Mouse (Mus musculus): ENCODE data around the gene Arap1. TPM values are rescaled to one million over a fixed set of nuclear protein-coding genes. Genes with fewer than 3 reads are reported as not detected.

Arap1 gene
- polyA plus RNA-seq, 1 experiment from 2014 or later, result 31.2 TPM

DNA sequence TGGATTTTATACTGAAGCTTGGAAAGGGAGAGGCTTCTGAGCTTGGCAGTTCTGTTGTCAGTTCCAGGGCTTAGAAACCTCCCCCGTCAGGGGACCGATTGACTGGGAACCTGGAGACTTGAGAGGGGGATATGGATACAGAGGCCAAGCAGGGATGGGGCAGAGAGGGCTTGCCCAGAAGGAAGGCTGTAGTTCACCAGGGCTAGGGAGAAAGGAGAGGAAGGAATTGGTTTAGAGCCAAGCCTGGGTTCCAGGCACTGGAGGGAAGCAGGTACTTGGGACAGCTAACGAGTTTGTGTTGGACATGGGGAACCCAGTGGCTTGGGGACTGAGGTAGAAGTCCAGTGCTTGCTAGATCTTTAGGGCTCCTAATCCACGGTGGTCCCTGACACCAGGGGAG is 18.3 kb upstream of the Arap1 start:
- no peak for TF ChIP-seq CTCF (IDR thresholded peaks at IDR 0.05; ENCODE audit: low read depth)
- WGBS, result 65% methylated on average over 4 of the region's 4 CpGs
- no peak overlapping the region for H3K9ac ChIP-seq (ENCODE audit: low read depth, low read length)
- no peak overlapping the region for H3K4me3 ChIP-seq (ENCODE audit: low read depth, low read length)
- H3K9me3 ChIP-seq (ENCODE audit: control insufficient read depth), result no peaks in the 10 kb centered on the region
- peaks cover 10% of the 10 kb centered on the region; the same call in 1 of the 2 replicates for H3K4me1 ChIP-seq (replicated peaks; ENCODE audit: control insufficient read depth, insufficient read depth, low read length)
- H3K36me3 ChIP-seq (ENCODE audit: control insufficient read depth, insufficient read depth), result peaks cover 8% of the 10 kb centered on the region; the same call in 1 of the 2 replicates
- H3K27ac ChIP-seq (ENCODE audit: low read depth, low read length), result no peak overlapping the region
- no peak overlapping the region for H3K4me2 ChIP-seq (replicated peaks; ENCODE audit: low read depth)
- H3K27me3 ChIP-seq (replicated peaks; ENCODE audit: control insufficient read depth, insufficient read depth, low read length), result no peaks in the 10 kb centered on the region
- no peak for ATAC-seq

DNA sequence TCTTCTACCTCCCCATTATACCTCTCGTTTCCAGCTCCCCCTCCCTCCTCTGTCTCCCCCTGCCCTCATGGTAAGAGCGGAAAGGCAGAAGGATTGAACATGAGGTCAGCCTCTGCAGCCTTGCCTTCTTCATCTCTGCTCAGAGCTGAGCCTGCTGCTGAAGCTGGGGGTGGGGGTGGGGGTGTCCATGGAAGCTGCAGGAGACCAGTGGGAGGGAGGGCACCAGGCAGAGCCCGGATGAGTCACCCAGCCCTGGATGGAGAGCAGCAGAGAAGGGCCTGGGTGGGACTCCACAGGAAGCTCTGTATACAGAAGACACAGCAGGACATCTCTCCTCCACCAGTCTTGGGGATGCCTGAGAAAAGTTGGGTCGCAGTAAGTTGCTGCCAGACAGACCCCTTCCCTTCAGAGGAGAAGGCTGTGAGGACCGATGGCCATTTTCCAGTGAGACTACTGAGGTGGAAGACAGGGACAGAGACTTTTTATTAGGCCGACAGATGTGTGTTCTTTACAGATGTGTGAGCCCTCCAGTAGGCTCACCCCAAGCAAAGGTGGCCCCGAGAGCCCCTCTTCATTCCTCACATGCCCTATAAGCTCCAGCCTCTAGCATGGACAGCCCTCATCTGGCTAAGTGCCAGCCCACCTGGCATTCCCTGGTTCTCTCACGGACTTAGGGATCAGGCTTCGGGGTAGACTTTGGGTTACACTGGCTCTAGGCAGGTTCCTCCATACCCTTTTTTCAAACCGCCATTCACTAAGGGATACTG is 17.6 kb upstream of the Arap1 start:
- 72% methylated on average over 10 of the region's 10 CpGs for WGBS
- Histone ChIP-seq H3K27me3 (replicated peaks; ENCODE audit: control insufficient read depth, insufficient read depth, low read length) (no peaks in the 10 kb centered on the region), H3K27ac (ENCODE audit: low read depth, low read length) (no peak overlapping the region), H3K9ac (ENCODE audit: low read depth, low read length) (no peak overlapping the region), H3K9me3 (ENCODE audit: control insufficient read depth) (no peaks in the 10 kb centered on the region), H3K4me3 (ENCODE audit: low read depth, low read length) (no peak overlapping the region), H3K4me1 (replicated peaks; ENCODE audit: control insufficient read depth, insufficient read depth, low read length) (peaks cover 10% of the 10 kb centered on the region; the same call in 1 of the 2 replicates), H3K36me3 (ENCODE audit: control insufficient read depth, insufficient read depth) (peaks cover 7% of the 10 kb centered on the region; the same call in 1 of the 2 replicates), H3K4me2 (replicated peaks; ENCODE audit: low read depth) (no peak overlapping the region)
- no peak for TF ChIP-seq CTCF (IDR thresholded peaks at IDR 0.05; ENCODE audit: low read depth)
- ATAC-seq, result no peak

DNA sequence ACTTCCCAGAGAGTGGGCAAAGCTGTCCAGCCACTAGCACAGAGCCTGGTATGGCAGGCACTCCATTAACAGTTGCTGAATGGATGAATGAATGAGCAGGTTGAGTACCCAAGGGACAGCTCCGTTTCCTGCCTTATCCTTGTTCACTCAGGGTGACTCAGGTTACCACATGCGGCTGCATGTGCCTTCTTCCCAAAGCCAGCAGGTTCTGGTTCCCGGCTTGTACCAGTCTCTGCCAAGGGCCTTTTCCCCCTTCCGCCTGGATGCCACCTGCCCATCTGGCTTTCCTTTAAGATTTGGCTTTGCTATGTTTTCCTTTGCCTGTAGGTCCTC is 17.1 kb upstream of the Arap1 start:
- H3K4me2 ChIP-seq (replicated peaks; ENCODE audit: low read depth), result no peak overlapping the region
- H3K9ac ChIP-seq (ENCODE audit: low read depth, low read length), result no peak overlapping the region
- no peak overlapping the region for H3K27ac ChIP-seq (ENCODE audit: low read depth, low read length)
- H3K27me3 ChIP-seq (replicated peaks; ENCODE audit: control insufficient read depth, insufficient read depth, low read length), result no peaks in the 10 kb centered on the region
- H3K4me1 ChIP-seq (replicated peaks; ENCODE audit: control insufficient read depth, insufficient read depth, low read length), result 0 out of 2 replicates have a peak, but pooled peaks cover 6% of the 10 kb centered on the region
- ATAC-seq, result no peak
- H3K9me3 ChIP-seq (ENCODE audit: control insufficient read depth), result no peaks in the 10 kb centered on the region
- WGBS, result 86% methylated on average over 4 of the region's 4 CpGs
- no peak for TF ChIP-seq CTCF (IDR thresholded peaks at IDR 0.05; ENCODE audit: low read depth)
- H3K4me3 ChIP-seq (ENCODE audit: low read depth, low read length), result no peak overlapping the region
- H3K36me3 ChIP-seq (ENCODE audit: control insufficient read depth, insufficient read depth), result peaks cover 3% of the 10 kb centered on the region; the same call in 1 of the 2 replicates

DNA sequence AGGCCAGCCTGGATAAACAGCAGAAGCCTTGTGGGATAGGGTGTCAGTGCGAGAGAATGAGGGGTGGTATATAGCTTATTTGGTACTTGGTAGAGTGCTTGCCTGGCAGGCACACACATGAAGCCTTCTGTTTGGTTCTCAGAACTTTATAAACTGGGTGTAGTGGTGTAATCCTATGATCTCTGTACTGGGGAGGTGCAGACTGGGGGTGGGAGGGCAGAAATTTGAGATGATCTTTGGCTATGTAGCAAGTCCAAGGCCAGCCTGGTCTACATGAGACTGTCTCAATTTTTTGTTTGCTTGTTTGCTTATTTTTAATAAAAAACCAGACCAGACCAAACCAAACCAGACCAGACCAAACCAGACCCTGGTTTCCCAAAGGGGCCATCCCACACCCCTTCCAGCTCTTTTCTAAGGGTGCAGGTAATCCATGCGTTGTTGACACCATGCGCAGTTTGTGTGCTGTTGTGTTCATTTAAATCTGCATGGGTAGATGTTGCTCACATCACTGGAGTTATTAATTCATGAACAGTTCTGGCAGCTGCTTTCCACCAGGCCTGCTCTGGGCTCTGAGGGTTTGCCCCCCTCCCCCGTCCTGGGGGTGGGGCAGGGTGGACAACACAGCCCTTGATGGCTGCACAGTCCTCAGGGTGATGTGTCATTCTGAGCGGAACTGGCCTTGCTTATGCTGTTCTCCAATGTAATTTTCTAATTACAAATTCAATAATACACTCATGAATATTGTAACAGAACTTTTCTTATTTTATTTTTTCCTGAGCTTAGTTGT is 15.6 kb upstream of the Arap1 start:
- no peak for ATAC-seq
- no peak overlapping the region for H3K4me3 ChIP-seq (ENCODE audit: low read depth, low read length)
- H3K36me3 ChIP-seq (ENCODE audit: control insufficient read depth, insufficient read depth), result peaks cover 3% of the 10 kb centered on the region; the same call in 1 of the 2 replicates
- no peaks in the 10 kb centered on the region for H3K9me3 ChIP-seq (ENCODE audit: control insufficient read depth)
- H3K9ac ChIP-seq (ENCODE audit: low read depth, low read length), result no peak overlapping the region
- no peak overlapping the region for H3K27ac ChIP-seq (ENCODE audit: low read depth, low read length)
- no peak overlapping the region for H3K4me2 ChIP-seq (replicated peaks; ENCODE audit: low read depth)
- TF ChIP-seq CTCF (IDR thresholded peaks at IDR 0.05; ENCODE audit: low read depth), result no peak
- 83% methylated on average over 5 of the region's 5 CpGs for WGBS
- no peaks in the 10 kb centered on the region for H3K27me3 ChIP-seq (replicated peaks; ENCODE audit: control insufficient read depth, insufficient read depth, low read length)
- no peaks in the 10 kb centered on the region for H3K4me1 ChIP-seq (replicated peaks; ENCODE audit: control insufficient read depth, insufficient read depth, low read length)

DNA sequence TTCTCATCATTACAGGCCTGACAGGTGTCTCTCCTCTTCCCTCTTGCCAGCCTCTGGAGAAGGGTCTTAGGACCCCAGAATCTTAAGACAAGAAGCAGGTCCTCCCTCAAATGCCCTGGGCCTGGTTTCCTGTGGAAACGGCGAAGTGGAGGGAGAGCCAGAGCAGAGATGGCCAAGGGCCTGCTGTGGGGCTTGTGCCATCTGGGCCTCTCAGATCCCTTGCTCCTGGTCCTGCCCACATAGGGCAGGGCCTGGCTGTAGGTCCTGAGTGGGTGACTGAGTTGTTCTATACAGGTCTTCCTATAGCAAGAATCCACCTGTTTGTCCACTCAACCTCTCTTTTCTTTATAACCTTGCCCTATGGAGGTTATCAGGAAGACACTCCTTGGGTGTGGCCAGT is 12.6 kb upstream of the Arap1 start:
- H3K9ac ChIP-seq (ENCODE audit: low read depth, low read length), result no peak overlapping the region
- no peaks in the 10 kb centered on the region for H3K4me1 ChIP-seq (replicated peaks; ENCODE audit: control insufficient read depth, insufficient read depth, low read length)
- no peak overlapping the region for H3K27ac ChIP-seq (ENCODE audit: low read depth, low read length)
- no peaks in the 10 kb centered on the region for H3K9me3 ChIP-seq (ENCODE audit: control insufficient read depth)
- H3K4me2 ChIP-seq (replicated peaks; ENCODE audit: low read depth), result no peak overlapping the region
- H3K4me3 ChIP-seq (ENCODE audit: low read depth, low read length), result no peak overlapping the region
- ATAC-seq, result no peak
- TF ChIP-seq CTCF (IDR thresholded peaks at IDR 0.05; ENCODE audit: low read depth), result no peak
- no peaks in the 10 kb centered on the region for H3K27me3 ChIP-seq (replicated peaks; ENCODE audit: control insufficient read depth, insufficient read depth, low read length)
- WGBS, result 82% methylated on average over 2 of the region's 2 CpGs
- peaks cover 5% of the 10 kb centered on the region; the same call in 1 of the 2 replicates for H3K36me3 ChIP-seq (ENCODE audit: control insufficient read depth, insufficient read depth)

DNA sequence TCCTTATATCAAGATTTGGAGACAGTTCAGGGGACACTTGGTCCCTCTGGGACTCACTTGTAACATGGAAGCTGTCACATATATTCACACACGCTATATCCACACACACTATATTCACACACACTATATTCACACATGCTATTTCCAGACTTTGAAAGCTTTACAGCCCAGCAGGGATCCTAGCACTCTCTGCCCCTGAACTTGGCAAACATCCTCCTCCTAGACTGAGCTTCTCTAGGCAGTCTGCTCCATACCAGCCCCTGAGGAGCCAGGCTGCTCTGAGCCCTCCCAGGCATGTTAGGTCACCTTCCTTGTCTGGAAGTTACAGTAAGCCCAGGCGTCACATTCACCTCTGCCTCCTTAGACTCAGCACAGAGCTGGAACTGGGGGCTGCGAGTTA is 11.2 kb upstream of the Arap1 start:
- WGBS, result 85% methylated on average over 3 of the region's 3 CpGs
- H3K4me2 ChIP-seq (replicated peaks; ENCODE audit: low read depth), result no peak overlapping the region
- no peak overlapping the region for H3K9ac ChIP-seq (ENCODE audit: low read depth, low read length)
- TF ChIP-seq CTCF (IDR thresholded peaks at IDR 0.05; ENCODE audit: low read depth), result no peak
- no peaks in the 10 kb centered on the region for H3K4me1 ChIP-seq (replicated peaks; ENCODE audit: control insufficient read depth, insufficient read depth, low read length)
- H3K4me3 ChIP-seq (ENCODE audit: low read depth, low read length), result no peak overlapping the region
- no peaks in the 10 kb centered on the region for H3K27me3 ChIP-seq (replicated peaks; ENCODE audit: control insufficient read depth, insufficient read depth, low read length)
- no peaks in the 10 kb centered on the region for H3K9me3 ChIP-seq (ENCODE audit: control insufficient read depth)
- no peak for ATAC-seq
- no peak overlapping the region for H3K27ac ChIP-seq (ENCODE audit: low read depth, low read length)
- H3K36me3 ChIP-seq (ENCODE audit: control insufficient read depth, insufficient read depth), result peaks cover 5% of the 10 kb centered on the region; the same call in 1 of the 2 replicates
